Mouse (Mus musculus): ENCODE measurements at regions not wholly inside any gene's neighbourhood (a gene's known extent, or its start where the extent isn't known, plus 50 kb on each side); places are given as distances from the start of the nearest gene placed in this dataset.
A peak's percentile ranks its signal among the peaks of the same experiment; 100 is the strongest.

- DNase-seq (ENCODE audit: low spot score) = no peak
Measured at GRCm38 (mm10) chr15:72101730-72102129, 1732.6 kb upstream of the Gm6569 start.

GRCm38 (mm10) chr15:72105830-72106413 lies 1728.4 kb upstream of the Gm6569 start:
- DNase-seq (ENCODE audit: low spot score) = no peak

GRCm38 (mm10) chr15:72110520-72110919 lies 1723.8 kb upstream of the Gm6569 start:
- DNase-seq (ENCODE audit: low spot score) = no peak

- DNase-seq (ENCODE audit: low spot score) = no peak
Measured at GRCm38 (mm10) chr15:72116772-72117171, 1717.6 kb upstream of the Gm6569 start.

- DNase-seq (ENCODE audit: low spot score) = no peak
Measured at GRCm38 (mm10) chr15:72134226-72134625, 1700.1 kb upstream of the Gm6569 start.

GRCm38 (mm10) chr15:72135992-72136617 lies 1698.3 kb upstream of the Gm6569 start:
- no peak for DNase-seq (ENCODE audit: low spot score)

GRCm38 (mm10) chr15:72140122-72140521 lies 1694.2 kb upstream of the Gm6569 start:
- no peak for DNase-seq (ENCODE audit: low spot score)

GRCm38 (mm10) chr15:72150581-72150980 lies 1683.8 kb upstream of the Gm6569 start:
- no peak for DNase-seq (ENCODE audit: low spot score)

GRCm38 (mm10) chr15:72158505-72158904 lies 1675.9 kb upstream of the Gm6569 start:
- no peak for DNase-seq (ENCODE audit: low spot score)

- no peak for DNase-seq (ENCODE audit: low spot score)
Measured at GRCm38 (mm10) chr15:72200861-72201260, 1633.5 kb upstream of the Gm6569 start.

GRCm38 (mm10) chr15:72201791-72202190 lies 1632.6 kb upstream of the Gm6569 start:
- DNase-seq (ENCODE audit: low spot score) = no peak

- DNase-seq (ENCODE audit: low spot score) = no peak
Measured at GRCm38 (mm10) chr15:72205240-72205799, 1629.0 kb upstream of the Gm6569 start.

- DNase-seq (ENCODE audit: low spot score) = peak; percentile 26
Measured at GRCm38 (mm10) chr15:72205950-72206349, 1628.4 kb upstream of the Gm6569 start.

- no peak for DNase-seq (ENCODE audit: low spot score)
Measured at GRCm38 (mm10) chr15:72207589-72207988, 1626.8 kb upstream of the Gm6569 start.

- DNase-seq (ENCODE audit: low spot score) = no peak
Measured at GRCm38 (mm10) chr15:72208076-72208475, 1626.3 kb upstream of the Gm6569 start.

- DNase-seq (ENCODE audit: low spot score) = no peak
Measured at GRCm38 (mm10) chr15:72208973-72209372, 1625.4 kb upstream of the Gm6569 start.

GRCm38 (mm10) chr15:72217731-72218130 lies 1616.6 kb upstream of the Gm6569 start:
- DNase-seq (ENCODE audit: low spot score) = no peak

GRCm38 (mm10) chr15:72219985-72220384 lies 1614.4 kb upstream of the Gm6569 start:
- DNase-seq (ENCODE audit: low spot score) = no peak

GRCm38 (mm10) chr15:72220786-72221185 lies 1613.6 kb upstream of the Gm6569 start:
- no peak for DNase-seq (ENCODE audit: low spot score)

GRCm38 (mm10) chr15:72232355-72232754 lies 1602.0 kb upstream of the Gm6569 start:
- DNase-seq (ENCODE audit: low spot score) = no peak

- no peak for DNase-seq (ENCODE audit: low spot score)
Measured at GRCm38 (mm10) chr15:72264619-72265018, 1569.7 kb upstream of the Gm6569 start.

GRCm38 (mm10) chr15:72283846-72284245 lies 1550.5 kb upstream of the Gm6569 start:
- no peak for DNase-seq (ENCODE audit: low spot score)

- DNase-seq (ENCODE audit: low spot score) = no peak
Measured at GRCm38 (mm10) chr15:72296648-72297047, 1537.7 kb upstream of the Gm6569 start.
